In genomic region chr6:129581274-129581673, GRCm38 (mm10) we compare ENCODE assay signal across 10 mouse cellular contexts. TPM values are rescaled to one million over a fixed set of nuclear protein-coding genes. Genes with fewer than 3 reads are reported as not detected.
A peak's percentile ranks its signal among the peaks of the same experiment; 100 is the strongest.
DNase-seq lines count a peak whose midpoint lies in the region.
"Had no signal": no experiment of that assay in that cellular context is flagged by ENCODE, and none has a peak within 500 bp of the region (broad histone marks: within the 10 kb centered on the region; RNA-seq: fewer than 3 reads in every experiment).

No protein-coding gene starts in this region.

- intact Hi-C loops in left cerebral cortex, postnatal 4 days (cut with DNase I) = no loop called here

- DNase-seq in kidney, adult 9 months = peak; percentile 12
- DNase-seq in kidney, adult 18-20 months = no peak
- DNase-seq in thymus, postnatal 14 days = peak; percentile 18
- no peak for DNase-seq in thymus, postnatal 4 days
- peak; percentile 29 for DNase-seq in brain, adult 2 months (ENCODE audit: low read depth, low spot score)
- DNase-seq in ovary, postnatal 10 days (ENCODE audit: low spot score) = no peak
- no peak for DNase-seq in left cerebral cortex, postnatal 4 days
- DNase-seq: cerebellum, adult 11 months; right cerebral cortex, postnatal 4 days had no signal

RNA-seq across cellular contexts. Expression of gene Klre1, which starts 3.6 kb away (rescaled TPM):
- not detected for total RNA-seq in left cerebral cortex, postnatal 4 days (2021)
- total RNA-seq: left cerebral cortex, postnatal 10 days had no signal

RNA-seq across cellular contexts. Expression of gene Klrd1, which starts 10.3 kb away (rescaled TPM):
- total RNA-seq in left cerebral cortex, postnatal 4 days (2021) = not detected
- total RNA-seq: left cerebral cortex, postnatal 10 days had no signal

RNA-seq across cellular contexts. Expression of gene Klrk1, which starts 42.4 kb away (rescaled TPM):
- total RNA-seq in left cerebral cortex, postnatal 4 days (2021) = not detected
- total RNA-seq: left cerebral cortex, postnatal 10 days had no signal

RNA-seq across cellular contexts. Expression of gene Gabarapl1, which starts 48.3 kb away (rescaled TPM):
- total RNA-seq in left cerebral cortex, postnatal 4 days (2021) = 100 to 1,000 TPM; 206 to 217 TPM

Comparison
In these comparisons a context has a peak if more than half of its experiments do, and no peak if none do; other contexts are left out.
1. DNase-seq: peak in kidney, adult 9 months (single experiment), thymus, postnatal 14 days (single experiment) and brain, adult 2 months (single experiment); none in kidney, adult 18-20 months (single experiment), thymus, postnatal 4 days (single experiment), ovary, postnatal 10 days (single experiment) and left cerebral cortex, postnatal 4 days (single experiment).